Mouse (Mus musculus) adrenal gland, postnatal 36 days (tissue): ENCODE data around the gene Thsd4. TPM values are rescaled to one million over a fixed set of nuclear protein-coding genes. Genes with fewer than 3 reads are reported as not detected.

Experiments
- DNase-seq, 2 experiments: peaks; one replicate each; pipeline ENCODE4 v3.0.0; 2021; ENCODE audit warnings: mixed read lengths in 1 of 2
- long read RNA-seq, 2 experiments: library from polyadenylated mRNA; stranded (forward); transcript quantifications; one replicate each; pipeline ENCODE4 v2.0.0; 2021; ENCODE audit warnings: borderline sequencing depth in 2 of 2
- total RNA-seq, 2 experiments: library from RNA; stranded (reverse); gene quantifications; 2 replicates each; pipeline ENCODE4 v1.2.3; 2021

Gene Thsd4
- 1 to 10 TPM; 4.9 to 6.3 TPM for total RNA-seq
- long read RNA-seq, experiment 1, partial matches to known transcripts = 1 of 2 reads
- long read RNA-seq, experiment 1, other reads (novel, unspliced or antisense) = 1 of 2 reads
- long read RNA-seq, experiment 2 = 0 reads

DNA sequence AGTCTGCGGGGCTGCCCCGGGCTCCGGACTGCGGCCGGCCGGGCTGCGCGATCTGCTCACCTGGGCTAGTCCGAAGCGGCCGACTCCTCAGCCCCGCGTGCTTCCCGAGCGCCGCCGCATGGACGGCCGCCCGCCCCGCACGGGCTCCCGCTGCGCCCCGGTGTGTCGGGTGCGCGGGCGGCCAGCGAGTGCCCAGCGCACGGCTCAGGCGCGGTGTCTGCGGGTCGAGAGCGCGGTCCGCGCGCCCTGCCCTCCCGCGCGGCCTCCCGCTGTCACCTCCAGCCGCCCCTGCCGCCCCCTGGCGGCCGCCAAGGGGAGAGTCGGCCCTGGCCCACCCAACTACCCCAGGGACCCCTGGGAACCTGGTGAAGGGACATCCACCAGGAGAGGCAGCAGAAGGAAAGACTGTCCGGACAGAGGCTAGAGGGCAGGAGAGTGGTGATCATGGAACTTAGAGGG, at the start of gene Thsd4:
Gene Thsd4 (minus strand): TSS at position 241 of the 459 bp plus-strand sequence.
- DNase-seq = peak; percentile 62 to 79

DNA sequence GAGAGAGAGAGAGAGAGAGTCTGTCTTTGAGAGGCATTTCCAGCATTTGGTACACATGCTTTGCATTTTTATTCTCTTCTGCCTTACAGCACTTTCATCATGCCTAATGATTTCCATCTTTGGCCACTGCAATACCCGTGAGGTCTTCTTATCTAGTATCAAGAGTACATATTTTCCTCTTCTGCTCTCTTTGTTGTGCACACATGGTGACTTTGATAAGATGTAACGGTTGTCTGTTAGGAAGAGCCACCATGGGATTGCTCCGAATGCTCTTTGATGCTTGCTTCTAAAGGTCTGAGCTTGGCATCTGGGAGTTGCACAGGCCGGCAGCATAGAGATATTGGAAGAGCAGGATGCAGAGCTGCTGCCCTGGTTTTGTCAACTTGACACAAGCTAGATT, 49.2 kb upstream of the Thsd4 start:
- DNase-seq = no peak

DNA sequence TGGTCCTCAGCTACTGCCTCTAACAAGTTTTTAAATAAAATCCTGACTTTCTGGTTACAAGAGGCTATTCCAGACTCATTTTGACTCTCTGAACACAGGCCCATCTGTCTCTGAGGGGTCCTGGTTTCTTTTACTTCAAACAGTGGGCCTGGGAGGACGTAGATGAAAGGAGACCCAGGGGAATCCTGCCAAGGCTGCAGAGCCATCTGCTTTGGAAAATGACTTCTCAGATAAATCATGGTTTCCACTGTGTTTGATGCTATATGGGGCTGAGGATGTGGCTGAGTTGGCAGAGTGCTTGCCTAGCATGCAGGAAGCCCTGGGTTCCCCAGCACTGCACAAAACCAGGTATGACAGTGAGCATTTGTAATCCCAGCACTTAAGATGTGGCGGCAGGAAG, 47.5 kb upstream of the Thsd4 start:
- no peak for DNase-seq

DNA sequence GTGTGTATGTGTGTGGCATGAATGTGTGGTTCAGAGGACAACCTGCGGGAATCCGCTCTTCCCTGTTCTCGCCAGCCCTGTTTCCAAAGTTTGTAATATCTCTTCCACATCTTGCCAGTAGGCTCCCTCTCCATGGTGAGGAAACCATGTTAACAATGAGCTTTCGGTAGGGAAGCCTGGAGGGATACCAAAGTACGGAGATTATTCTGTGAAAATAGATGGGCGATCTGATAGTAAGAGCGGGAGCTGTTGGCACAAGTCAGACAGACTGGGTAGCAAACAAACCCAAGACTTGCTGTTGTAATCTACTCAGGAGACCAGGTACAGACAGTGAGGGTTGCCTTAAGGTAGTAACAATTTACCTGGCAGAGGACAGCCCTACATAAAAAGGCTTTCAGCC, 42.0 kb upstream of the Thsd4 start:
- DNase-seq = no peak

DNA sequence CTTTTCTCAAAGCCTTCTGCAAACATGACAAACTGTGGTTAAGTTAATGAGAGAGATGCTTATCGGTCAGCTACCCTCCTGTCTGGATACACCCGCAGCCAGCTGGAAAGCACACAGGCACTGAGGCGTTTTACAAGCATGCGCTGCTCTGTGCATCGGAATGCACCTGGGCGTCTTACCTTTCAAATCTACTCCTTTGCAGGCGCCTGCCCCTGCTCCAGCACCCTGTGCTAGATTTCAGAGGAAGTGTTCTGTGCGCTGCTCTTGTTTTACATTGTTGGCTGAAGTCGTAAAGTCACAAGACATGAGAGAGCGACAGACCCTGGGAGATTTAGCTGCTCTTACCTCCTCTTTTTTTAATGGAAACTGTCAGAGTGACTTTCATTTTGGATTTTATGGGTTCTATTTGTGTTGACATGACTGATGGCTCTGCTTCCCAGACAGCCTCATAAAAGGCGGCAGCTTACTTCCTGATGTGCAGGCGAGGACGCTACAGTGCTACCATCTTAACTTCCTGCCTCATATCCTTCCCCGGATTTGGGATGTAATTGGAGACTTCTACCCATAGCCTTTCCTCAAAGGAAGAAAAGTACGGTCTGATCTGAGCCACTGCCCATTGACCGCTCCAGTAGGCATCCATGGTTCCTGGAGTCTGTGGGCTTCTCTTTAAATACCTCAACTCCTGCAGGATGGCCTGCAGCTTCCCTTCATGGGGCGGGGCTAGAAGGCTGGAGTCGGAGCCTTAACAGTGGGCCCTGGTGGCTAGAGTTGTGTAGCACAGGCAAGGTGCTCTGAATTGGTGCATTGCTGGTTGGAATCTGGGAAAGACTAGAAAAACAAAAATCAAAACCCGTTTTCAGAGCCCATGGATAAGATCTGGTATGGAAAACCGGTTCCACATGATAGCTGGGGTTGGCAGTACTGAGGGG, 40.9 kb upstream of the Thsd4 start:
- DNase-seq = peak; percentile 16 to 20

DNA sequence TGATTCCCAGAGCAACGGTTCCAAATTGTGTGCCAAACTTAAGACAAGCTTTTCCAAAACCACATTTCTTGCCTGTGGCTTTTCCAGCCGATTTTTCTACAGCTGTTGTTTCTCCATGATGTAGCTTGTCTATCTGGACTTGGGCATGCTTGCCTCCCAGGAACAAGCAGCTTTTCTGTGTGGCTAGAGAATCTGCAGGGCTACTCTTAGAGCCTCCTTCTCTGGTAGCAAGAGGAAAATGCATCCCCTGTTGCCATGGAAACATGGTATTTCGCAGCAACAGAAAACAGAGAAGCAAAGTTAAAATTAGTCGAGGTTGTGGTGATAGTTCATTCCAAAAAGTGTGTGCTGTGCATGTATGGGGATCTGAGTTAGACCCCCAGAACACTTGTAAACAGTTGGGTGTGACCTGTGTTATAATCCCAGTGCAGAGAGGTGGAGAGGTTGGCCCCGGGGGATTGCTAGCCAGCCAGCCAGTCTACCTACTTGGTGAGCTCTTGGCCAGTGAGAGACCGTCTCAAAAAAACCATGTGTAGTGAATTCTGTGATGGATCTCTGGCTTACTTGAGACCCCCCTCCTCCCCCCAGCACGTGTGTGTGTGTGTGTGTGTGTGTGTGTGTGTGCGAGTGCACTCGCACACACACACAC, 39.9 kb upstream of the Thsd4 start:
- no peak for DNase-seq

DNA sequence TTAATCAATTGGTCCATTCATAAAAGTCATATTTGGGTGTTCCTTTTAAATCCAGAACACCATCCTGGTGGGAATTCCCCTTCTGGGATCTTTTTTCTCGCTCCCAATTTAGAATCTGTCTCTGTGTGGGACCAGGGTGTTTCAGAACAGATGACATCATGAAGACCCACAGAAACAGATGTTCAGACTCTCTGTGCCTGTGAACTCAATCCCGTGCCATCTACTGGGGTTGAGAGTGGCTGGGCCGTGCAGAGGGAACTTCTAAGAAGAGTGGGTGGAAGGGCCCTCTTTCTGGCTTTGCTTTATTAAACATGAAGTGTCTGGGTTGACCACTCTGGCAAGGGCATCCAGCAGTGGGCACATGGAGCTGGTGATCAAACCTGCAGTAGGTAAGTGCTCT, 36.7 kb upstream of the Thsd4 start:
- DNase-seq = no peak

DNA sequence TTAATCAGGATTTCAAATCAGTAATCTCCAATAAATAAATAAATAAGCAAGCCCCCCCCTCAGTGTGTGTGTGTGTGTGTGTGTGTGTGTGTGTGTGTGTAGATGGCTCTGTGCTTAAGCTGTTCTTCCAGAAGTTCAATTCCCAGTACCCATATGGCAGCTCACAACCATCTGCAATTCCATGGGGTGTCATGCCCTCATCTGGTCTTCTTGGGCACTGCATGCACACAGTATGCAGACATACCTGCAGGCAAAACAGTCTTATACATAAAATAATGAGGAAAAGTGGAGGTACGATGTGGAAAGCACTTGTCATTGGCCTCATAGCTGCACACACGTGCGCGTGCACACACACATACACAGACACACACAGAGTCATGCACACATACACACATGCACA, 29.4 kb upstream of the Thsd4 start:
- DNase-seq = no peak

DNA sequence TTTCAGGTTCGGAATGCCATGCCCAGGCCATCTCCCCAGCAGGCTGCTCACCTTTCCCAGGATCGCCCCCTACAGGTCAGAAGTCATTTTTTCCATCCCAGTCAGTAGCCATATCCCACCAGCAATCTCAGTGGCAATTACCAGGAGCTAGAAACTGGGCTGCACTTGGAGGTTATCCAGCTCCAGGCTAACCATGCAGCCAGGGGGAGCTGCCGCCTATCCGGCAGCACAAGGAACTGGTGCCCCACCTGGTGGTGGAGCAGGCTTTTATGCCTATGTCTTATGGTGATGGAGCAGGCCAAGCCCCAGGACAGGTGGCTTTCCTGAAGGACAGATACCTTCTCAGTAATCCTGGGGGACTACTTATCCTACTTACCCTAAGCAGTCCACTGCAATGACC, 26.3 kb upstream of the Thsd4 start:
- peak; percentile 59 to 75 for DNase-seq

DNA sequence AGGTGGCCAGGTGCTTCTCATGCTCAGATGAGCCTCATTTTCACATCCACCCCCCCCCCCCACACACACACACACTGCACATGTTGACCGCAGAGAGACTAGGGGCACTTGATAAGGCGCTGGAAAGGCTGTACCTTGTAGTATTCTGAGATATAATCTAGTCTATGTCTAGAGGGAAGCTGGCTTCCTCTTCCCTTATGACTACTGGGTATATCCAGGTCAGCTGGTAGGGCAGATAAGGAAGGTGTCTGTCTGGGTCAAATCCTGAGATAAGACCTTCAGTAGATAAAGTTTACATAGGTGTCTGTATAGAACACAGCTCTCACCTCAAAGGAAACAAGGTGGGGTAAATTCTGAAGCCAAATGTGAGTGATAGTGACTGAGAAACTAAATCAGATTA, 24.3 kb upstream of the Thsd4 start:
- no peak for DNase-seq

DNA sequence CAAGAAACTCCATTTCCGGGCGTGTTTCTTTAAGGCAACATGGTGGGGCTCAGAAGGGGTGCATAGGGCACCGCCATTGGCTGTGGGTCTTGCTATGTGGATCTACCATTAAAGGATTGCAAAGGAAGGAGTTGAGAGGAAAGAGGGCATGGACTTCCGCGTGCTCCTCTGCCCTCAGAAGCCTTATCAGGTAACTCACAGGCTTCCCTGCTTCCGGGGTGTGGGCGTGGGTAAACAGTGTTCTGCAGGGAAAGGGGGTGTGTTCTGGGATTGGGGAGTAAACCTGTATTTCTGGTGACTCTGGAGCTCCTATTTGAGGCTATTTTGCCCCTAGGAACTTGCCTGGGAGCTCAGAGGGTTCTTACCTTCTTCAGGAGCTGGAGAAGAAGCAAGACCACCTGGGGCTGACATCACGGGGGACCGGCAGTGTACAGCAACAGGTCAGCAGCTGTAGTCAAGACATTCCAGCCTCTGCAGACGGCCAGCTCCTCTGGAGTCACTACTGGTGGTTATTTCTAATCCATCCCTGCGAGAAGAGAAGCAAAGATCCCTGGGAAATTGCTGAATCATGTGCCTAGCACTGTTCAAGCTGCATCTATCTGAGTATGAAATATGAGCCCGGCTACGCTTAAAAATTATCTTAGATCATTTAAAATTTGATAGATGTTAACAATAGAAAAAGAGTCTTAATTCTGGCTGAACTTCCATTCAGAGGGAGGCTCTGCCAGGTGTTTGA, 23.7 kb upstream of the Thsd4 start:
- no peak for DNase-seq

DNA sequence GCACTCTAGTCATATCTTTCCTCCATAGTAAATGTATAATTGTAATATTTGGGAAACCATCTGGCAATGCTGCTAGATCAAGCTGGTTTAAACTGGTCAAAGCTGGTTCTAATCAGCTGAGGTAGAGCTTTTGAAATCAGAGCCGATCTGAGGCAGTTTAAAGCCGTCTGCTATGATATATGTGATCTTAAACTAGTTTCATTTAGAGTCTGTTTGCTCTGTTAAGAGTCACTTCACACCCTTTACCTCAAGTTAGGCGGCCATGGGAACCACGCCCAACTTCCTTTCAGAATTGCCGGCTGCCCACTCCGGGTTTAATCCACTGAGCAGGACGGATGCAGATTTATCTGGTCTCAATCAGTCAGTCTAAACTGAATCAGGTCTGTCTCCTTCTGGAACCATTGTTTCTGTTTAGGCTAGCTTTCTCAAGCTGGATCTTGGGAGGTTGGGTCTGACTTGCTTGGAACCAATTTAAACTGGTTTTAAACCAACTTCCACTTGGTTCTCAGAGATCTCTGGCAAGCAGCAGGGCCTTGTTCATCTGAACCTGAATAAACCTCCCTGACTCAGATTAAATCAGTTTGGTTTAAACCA, 21.7 kb upstream of the Thsd4 start:
- no peak for DNase-seq

DNA sequence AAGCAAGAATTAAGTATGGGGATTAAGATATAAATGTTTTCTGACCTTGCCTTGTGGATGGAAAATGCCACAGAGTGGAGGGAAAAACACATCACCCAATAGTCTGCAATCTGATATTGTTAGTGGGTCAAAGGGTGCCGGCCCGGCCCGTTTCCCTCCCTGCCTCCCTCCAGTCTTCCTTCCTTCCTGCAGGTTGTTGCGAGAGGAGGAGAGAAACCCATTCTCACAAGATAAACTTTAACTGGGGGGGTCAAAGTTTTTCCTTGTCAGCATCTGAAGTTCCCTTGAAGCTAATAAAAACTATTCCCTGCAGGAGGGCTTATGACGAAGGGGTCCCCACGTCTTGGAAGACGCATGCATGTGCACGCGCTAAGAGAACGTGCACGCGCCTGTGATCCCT, 8.5 kb upstream of the Thsd4 start:
- no peak for DNase-seq

DNA sequence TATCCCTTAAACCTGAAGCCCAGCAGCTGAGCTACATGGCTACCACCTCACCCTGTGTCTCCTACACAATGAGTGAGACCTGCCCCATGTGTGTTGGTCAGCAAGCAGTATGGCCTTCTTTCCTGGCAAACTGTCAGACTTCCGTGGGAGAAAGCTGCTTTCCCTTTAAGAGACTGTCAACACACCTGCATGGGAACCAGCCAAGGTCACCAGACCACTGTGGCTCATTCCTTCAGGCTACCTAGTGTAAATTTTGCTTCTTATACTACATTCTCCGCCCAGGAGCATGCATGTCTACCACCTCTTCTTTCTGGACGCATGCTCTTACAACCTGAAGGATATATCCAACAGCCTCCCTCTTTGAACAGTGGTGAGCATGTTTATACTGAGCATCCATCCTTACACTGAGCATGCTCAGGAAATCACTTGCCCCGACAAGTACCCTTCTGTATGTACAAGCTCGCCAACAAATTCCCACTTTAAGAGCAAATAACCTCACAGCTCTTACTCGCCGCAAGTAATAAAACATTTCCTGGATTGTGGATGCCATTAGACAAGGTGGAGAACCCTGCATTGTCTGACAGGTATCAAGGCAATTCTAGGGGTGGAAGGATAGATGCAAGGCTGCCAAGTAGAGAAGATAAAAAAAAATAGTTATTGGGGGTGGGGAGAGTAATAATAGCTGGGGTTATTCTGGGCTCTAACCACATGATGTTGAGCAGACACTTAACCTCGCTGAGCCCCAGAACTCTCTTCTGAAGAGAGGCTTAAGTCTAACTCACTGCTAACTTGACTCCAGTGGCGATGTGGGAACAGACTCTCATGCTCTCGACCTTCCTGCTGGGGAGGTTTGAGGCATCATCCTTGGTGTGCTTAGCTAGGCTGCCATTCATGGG, 7.8 kb upstream of the Thsd4 start:
- no peak for DNase-seq

DNA sequence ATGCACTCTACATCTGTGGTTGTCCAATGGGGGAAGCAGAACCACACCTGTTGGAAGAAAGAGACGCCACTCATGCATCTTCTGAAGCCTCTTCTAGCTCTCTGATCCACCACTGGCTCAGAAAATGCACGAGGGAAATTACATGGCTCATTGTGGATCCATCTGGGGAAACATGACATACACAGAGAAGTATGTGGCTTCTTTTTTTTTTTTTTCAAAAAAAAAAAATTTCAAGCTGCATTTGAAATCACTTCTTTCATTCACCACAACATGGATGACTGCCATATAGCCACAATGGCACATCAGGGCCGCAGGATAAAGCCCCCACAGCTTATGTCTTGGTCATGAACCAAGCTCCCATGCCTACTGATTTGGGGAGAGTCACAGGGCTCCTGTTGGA, 6.4 kb upstream of the Thsd4 start:
- no peak for DNase-seq

DNA sequence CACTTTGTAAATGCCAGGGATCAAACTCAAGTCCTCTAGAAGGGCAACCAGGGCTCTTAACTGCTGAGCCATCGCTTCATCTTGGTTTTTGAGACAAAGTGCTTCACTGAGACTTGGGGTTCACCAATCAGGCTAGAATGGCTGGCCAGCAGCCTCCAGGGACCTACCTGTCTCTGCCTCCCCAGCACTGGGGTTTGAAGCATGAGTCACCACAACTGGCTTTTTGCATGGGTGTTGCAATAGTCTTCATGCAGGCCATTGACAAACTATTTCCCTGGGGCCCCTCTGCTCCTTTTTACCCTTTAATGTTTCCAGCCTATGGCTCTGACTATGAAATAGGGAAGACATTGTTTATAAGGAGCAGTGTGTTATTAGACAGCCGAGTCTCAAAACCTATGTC, 6.0 kb upstream of the Thsd4 start:
- no peak for DNase-seq

DNA sequence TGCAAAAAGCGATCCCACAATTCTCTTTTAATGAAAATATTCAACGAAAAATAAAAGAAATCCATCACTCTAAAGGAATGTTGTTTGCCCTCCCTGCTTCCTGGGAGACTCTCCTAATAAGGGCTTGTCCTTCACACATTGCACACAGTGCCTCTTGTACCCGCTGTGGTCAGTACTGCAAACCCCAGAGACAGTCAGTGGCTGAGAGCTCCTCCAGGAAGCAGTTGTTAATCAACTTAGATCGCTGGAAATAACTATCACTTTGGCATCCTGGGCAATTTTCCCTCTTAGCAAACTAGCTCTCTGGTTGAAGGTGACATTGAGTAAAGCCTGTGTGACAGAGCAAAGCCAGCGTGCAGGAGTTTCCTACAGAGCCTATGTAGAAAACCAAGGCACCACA, 5.2 kb upstream of the Thsd4 start:
- DNase-seq = peak in 1 of 2 experiments; percentile 18

DNA sequence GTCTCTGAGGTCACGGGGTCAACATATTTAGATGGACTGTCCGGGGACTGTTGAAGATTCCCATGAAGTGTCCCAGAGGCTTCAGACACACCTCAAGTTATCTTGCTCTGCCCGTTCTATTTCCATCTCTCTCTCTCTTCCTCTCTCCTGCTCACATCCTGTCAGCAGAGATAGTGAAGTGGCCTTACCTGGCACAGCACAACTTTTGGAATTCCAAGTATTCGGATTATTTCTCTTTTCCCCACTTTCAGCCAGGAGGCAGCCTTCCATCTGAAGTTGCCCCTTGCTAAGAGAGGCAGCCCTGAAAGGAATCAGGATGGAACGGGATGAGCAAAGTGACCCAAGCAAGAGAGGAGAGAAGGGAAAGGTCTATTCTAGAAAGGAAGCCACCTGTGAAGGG, 4.3 kb upstream of the Thsd4 start:
- DNase-seq = no peak

DNA sequence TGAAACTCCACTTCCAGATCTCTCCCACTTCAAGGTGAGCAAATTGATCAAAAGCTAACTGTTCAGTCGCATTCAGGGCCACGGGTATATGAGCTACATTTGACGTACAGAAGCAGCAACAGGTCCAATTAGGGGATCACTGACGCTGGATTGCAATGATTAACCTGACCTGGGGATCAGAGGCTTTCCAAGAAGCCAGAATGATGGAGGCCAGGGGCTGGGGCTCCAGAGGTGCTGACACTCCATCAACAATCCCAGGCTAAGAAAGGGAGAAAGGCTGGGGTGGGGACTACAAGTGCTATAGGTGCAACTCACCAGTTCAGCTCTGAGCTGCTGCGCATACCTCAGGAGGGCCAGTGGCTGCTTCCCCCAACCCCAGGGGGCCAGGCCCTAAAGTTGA, 703 bp downstream of the Thsd4 start:
- DNase-seq = no peak

DNA sequence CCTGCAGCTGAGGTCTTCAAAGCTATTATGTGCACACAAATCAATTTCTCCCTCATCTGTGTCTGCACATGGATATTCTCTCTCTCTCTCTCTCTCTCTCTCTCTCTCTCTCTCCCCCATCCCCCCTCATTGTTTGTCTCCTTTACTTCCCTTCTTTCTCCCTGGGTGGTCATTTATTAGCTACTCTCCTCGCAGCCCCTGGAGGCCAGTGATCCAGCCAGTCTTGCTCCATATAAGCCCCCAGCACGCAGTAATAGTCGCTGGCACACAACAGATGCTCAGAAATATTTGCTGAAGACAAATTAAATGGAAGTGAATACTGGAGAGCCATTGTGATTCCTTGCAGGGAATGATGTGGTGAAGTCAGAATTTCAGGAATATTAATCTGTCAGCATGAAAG, 2.2 kb downstream of the Thsd4 start:
- no peak for DNase-seq

DNA sequence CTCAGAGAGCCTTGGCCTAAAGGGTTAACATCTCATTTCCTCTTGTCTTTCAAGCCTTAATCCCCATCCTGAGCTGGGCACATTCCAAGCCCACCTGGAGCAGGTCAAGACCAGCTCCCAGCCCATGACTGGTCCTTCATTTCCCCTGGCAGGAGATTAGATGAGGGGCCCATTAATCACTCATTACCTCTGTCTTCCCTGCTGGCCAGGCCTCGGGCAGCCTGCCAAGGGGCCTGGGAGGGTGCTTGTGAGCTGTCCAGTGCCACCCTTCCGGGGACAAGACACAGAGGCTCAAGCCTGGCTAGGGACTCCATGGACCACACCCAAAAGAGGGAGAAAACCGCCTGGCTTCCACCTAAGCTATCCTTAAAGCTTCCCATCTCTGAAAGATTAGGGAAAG, 3.6 kb downstream of the Thsd4 start:
- peak; percentile 76 to 84 for DNase-seq
